Mouse (Mus musculus): ENCODE results near the gene Cdr2l.

DNA sequence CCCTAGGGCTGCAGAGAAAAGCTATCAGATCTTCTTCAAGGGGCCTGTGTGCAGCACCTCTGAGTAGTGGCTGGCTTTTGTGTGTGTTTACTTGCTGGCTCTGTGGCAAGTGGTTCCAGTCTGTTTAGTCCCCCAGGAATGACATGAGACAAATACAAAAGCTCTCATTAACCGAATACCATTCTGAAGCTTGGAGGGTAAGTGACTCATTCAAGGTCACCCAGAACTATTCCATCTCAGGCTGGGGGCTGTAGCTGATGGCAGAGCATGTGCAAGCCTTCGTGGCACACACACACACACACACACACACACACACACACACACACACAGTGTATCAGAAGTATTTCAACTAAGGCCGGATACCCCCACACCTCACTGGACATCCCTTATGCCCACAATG is 18.4 kb downstream of the Cdr2l start:
- TF ChIP-seq ZC3H11A (IDR thresholded peaks at IDR 0.05; ENCODE audit: borderline replicate concordance, low read depth, low read length) (no peak), HCFC1 (IDR thresholded peaks at IDR 0.05; ENCODE audit: borderline replicate concordance, insufficient read depth, low read length) (no peak), MAFK (IDR thresholded peaks at IDR 0.05; ENCODE audit: insufficient read depth, low read depth, low read length) (no peak), ZNF384 (IDR thresholded peaks at IDR 0.05; ENCODE audit: low read depth, low read length) (no peak), CHD2 (IDR thresholded peaks at IDR 0.05; ENCODE audit: low read depth, low read length) (no peak)
